Mouse (Mus musculus) megakaryocyte, embryonic 14.5 days (primary cell): Measurements from ENCODE around the gene Ifit3. TPM values are rescaled to one million over a fixed set of nuclear protein-coding genes. Genes with fewer than 3 reads are reported as not detected.
A peak's percentile ranks its signal among the peaks of the same experiment; 100 is the strongest.
"Not testable (repeated sequence)": the region's sequence is repeated elsewhere in the genome, so short reads cannot be mapped to it uniquely, and the experiment has no call there.

Experiments
- H3K27me3 ChIP-seq: replicated peaks from 2 replicates; pipeline ENCODE3; 2012; ENCODE audit warnings: inconsistent platforms
- H3K36me3 ChIP-seq: replicated peaks from 2 replicates; pipeline ENCODE3; 2012; ENCODE audit warnings: low read length, inconsistent platforms, mixed read lengths
- H3K4me1 ChIP-seq: 2 replicates; pipeline ENCODE4 v1.6.1; 2012; ENCODE audit warnings: inconsistent platforms
- H3K4me3 ChIP-seq: replicated peaks from 2 replicates; pipeline ENCODE3; 2012; ENCODE audit warnings: moderate library complexity, mild to moderate bottlenecking, inconsistent platforms
- H3K9me3 ChIP-seq: 2 replicates; pipeline ENCODE4 v1.6.1; 2012; ENCODE audit warnings: inconsistent platforms
- FLI1 ChIP-seq: IDR thresholded peaks from 2 replicates; pipeline ENCODE4 v1.6.1; 2012; ENCODE audit warnings: low read length, inconsistent platforms, mixed read lengths
- GATA1 ChIP-seq: IDR thresholded peaks from 3 replicates; pipeline ENCODE4 v1.6.1; 2012; ENCODE audit warnings: mixed read lengths, low read length, inconsistent platforms, borderline replicate concordance
- polyA plus RNA-seq: library from polyadenylated mRNA; stranded (reverse); fragments of >175 nt; gene quantifications from 2 replicates; pipeline ENCODE4 v1.2.3, GENCODE M21; 2012; ENCODE audit warnings: low replicate concordance; ENCODE audit not compliant: insufficient read depth

Ifit3 gene
- polyA plus RNA-seq, 1 experiment: 1.9 TPM

DNA sequence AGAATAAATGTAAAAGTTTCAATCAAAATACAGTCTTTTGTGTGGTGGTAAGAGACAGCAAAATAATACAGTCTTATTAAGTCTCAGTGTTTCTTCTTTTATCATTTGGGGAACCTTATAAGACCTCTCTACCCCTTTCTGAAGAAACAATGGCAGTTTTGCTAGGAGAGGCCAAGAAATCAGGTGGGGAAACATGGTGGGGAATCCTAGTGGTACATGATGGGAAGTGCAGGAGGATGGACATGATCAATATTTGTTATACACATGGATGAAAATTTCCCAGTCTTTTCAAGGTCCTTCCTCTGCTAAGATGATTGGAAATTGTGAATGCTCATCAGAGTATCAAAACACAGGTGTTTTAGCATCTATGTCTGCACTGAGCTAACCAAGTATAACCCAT lies 5.6 kb downstream of the Ifit3 start:
- Histone ChIP-seq H3K9me3 (no peaks in the 10 kb centered on the region), H3K27me3 (no peaks in the 10 kb centered on the region), H3K4me1 (peaks cover 5% of the 10 kb centered on the region; the same call in 1 of the 2 replicates), H3K4me3 (no peak overlapping the region), H3K36me3 (no peaks in the 10 kb centered on the region)
- TF ChIP-seq GATA1: no peak
- no peak for TF ChIP-seq FLI1

DNA sequence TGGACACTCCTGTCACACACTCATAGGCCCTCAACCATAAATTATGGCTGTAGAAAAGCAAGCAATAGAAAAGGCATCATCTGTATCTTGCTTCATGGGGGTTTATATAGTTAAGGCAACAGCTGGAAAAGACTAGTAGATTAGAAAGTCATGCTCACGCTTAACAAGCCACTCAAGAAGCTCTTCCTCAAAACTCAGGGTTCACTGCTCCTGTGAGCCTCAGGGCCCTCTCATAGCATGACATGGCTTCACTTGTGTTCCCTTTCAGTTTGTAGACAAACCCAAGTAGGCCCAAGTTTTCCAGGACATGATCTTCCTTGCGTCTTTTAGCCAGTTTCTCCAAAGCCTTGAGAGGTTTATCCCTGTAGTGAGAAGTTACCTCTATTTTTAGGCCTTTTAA lies 10.1 kb downstream of the Ifit3 start:
- Histone ChIP-seq H3K27me3 (peaks cover 8% of the 10 kb centered on the region), H3K9me3 (no peaks in the 10 kb centered on the region), H3K4me1 (peaks cover 5% of the 10 kb centered on the region; the same call in 1 of the 2 replicates), H3K36me3 (no peaks in the 10 kb centered on the region), H3K4me3 (no peak overlapping the region)
- no peak for TF ChIP-seq GATA1
- no peak for TF ChIP-seq FLI1

DNA sequence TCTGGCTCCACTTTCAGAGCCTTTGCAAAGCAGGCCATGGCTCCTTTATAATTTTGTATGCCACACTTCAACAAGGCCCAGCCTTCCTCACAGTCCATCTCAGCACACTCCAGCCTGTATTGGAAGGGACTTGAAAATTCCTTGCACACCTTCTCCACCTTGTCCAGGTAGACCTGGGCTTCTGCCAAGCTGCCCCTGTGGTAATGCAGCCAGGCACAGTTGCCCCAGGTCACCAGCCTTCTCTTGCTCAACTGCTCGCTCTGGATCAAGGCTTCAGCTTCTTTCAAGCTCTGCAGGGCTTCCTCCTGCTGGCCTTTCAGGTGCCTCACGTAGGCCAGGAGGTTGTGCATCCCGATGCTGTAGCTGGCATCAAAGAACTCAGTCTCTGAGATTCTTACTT lies 11.2 kb downstream of the Ifit3 start:
- not testable (repeated sequence) for H3K36me3 ChIP-seq, H3K4me3 ChIP-seq, H3K9me3 ChIP-seq, H3K27me3 ChIP-seq, H3K4me1 ChIP-seq

DNA sequence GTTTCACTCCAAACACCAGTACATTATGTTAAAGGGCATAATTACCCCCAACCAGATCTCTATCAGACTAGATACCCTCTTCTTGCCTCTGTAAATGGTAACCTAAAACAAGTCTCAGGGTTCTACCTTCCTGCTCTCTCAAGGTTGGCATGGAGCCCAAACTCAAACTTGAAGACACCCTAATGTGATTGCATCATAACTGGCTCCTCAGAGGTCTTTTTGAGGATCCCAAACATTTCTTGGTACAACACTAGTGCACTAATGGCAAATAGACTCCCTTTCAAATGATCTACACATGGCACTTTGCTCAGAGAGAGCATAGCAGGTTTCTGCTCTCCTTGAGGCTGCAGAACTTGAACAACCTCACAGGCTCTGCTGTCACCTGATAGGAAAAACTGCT lies 13.5 kb downstream of the Ifit3 start:
- Histone ChIP-seq H3K4me1 (peaks cover 6% of the 10 kb centered on the region; the same call in 1 of the 2 replicates), H3K27me3 (peaks cover 8% of the 10 kb centered on the region), H3K36me3 (no peaks in the 10 kb centered on the region), H3K4me3 (no peak overlapping the region), H3K9me3 (no peaks in the 10 kb centered on the region)
- TF ChIP-seq FLI1: no peak
- no peak for TF ChIP-seq GATA1

DNA sequence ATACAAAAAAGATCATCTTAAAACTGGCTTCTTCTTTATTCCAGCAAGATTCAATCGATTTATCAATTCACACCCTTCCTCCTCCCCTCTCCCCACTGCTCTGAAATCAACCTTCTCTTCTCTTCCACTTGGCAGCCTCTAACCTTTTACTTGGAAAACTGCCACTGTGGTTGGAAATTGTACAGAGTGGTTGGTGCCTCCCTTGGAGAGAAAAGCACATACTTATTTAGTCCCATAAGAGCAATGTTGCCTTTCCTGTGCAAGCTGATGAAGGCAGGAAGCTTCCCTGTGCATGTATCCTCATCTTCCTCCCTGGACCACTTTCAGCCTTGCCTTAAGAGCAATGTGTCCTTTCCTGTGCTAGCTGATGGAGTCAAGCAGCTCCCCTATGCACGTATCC lies 15.0 kb downstream of the Ifit3 start:
- Histone ChIP-seq H3K9me3 (no peaks in the 10 kb centered on the region), H3K4me3 (no peak overlapping the region), H3K27me3 (peaks cover 8% of the 10 kb centered on the region), H3K4me1 (peaks cover 10% of the 10 kb centered on the region), H3K36me3 (no peaks in the 10 kb centered on the region)
- TF ChIP-seq FLI1 (no peak), GATA1 (no peak)

DNA sequence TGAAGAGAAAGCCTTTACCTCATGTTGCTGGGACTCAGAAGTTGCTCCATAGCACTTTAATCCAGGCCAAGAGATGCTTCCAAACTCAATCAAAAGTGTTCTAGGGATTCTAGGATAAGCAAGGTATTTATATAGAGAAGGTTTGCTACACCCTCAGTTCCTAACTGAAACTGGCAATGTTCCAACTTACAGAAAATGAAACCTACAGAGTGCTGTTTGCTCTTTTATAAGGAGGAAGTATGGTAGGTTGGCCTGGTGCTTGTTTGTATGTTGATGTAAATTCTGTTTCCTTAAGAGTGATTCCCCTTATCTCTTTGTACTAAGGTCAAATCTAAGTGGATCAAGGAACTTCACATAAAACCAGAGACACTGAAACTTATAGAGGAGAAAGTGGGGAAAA lies 15.9 kb downstream of the Ifit3 start:
- H3K4me1 ChIP-seq: peaks cover 10% of the 10 kb centered on the region
- H3K9me3 ChIP-seq, H3K36me3 ChIP-seq, H3K27me3 ChIP-seq, H3K4me3 ChIP-seq: not testable (repeated sequence)

DNA sequence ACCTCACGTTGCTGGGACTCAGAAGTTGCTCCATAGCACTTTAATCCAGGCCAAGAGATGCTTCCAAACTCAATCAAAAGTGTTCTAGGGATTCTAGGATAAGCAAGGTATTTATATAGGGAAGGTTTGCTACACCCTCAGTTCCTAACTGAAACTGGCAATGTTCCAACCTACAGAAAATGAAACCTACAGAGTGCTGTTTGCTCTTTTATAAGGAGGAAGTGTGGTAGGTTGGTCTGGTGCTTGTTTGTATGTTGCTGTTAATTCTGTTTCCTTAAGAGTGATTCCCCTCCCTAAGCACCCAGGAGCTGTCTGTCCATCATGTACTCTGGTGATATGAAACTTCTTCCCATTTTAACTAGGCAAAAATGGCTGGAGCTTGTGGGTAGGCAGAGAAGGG lies 18.6 kb downstream of the Ifit3 start, which contains the start of gene Ifit1bl1:
Gene Ifit1bl1 (minus strand): TSS at position 69 of the 400 bp plus-strand sequence.
- H3K36me3 ChIP-seq, H3K27me3 ChIP-seq, H3K4me3 ChIP-seq, H3K9me3 ChIP-seq, H3K4me1 ChIP-seq: not testable (repeated sequence)

DNA sequence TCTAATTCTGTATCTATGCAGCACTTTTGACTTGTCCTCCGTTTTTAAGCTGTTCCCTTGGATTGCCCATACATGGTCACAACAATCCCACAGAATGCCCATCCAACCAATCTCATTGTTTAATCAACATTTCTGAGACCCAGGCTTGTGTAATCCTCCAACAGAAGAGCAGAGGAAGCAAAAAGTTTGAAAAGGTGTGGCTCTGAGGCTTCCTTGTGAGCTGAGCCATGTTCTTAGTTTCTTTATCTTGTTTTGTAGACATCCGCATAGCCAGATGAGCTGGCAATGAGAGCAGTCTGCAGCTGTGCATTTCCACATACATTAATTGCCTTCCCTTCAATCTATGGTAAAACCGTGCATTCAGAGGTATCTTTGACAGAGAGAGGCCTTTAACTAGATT lies 22.1 kb downstream of the Ifit3 start:
- Histone ChIP-seq H3K36me3 (no peaks in the 10 kb centered on the region), H3K27me3 (peaks cover 2% of the 10 kb centered on the region), H3K9me3 (no peaks in the 10 kb centered on the region), H3K4me1 (peaks cover 4% of the 10 kb centered on the region), H3K4me3 (no peak overlapping the region)
- TF ChIP-seq FLI1: no peak
- TF ChIP-seq GATA1: no peak

DNA sequence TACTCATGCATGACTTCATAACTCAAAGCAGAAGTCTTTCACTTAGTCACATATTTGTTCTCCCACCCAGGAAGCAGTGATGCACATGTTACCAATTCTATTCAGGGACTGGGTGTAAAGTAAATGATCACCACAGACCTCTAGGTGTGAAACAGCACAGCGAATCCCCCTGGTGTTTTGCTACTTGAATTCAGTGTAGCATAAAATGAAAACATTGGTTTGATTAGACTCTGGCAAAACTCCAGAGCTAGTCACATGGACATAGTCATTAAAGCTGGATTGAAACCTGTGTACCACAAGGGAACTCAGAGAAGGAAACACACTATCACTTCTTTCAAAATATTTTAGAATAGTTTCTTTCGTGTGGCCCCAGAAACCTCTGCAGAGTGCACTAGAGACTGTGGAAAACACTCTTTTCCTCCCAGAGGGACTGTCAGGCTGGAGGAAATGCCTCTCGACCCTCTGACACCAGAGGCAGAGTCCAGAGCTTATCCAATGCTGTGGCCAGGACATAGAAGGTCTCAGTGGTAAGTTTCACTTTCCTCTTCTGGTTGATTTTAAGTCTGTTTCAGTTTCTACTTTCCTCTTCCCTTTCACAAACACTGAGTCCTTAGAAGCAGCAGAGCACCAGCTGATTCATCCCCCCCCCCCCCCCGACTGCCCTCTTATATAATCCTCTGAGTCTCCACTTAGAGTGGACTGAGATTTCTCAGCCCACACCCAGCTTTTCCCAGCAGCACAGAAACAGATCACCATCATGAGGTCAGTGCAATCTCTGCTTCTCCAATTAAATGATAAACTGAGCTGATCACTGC lies 24.1 kb downstream of the Ifit3 start, which contains the start of gene Ifit3b:
Gene Ifit3b (plus strand): TSS at position 734 of the 815 bp plus-strand sequence.
- H3K9me3 ChIP-seq, H3K36me3 ChIP-seq, H3K4me1 ChIP-seq, H3K27me3 ChIP-seq: not testable (repeated sequence)
- H3K4me3 ChIP-seq: peak within 1 kb of the TSS; percentile 72

DNA sequence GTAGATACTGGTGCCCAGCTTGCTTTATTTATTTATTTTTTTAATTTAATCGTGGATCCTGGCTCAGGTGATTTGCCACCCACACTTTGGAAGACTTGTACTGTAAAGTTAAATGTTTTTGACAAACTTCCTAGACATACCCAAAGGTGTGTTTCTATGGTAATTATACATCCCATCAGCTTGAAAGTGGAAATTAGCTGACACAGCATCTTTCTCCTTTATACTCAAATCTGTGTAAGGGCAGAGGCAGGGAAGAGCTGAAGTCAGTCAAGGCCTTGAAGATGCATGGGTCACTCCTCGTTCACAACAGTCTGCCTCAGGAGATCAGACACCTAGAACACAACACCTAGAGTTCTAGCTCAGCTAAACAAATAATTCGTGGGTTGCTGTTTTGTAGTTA lies 26.8 kb downstream of the Ifit3 start:
- H3K36me3 ChIP-seq, H3K4me3 ChIP-seq, H3K27me3 ChIP-seq, H3K9me3 ChIP-seq, H3K4me1 ChIP-seq: not testable (repeated sequence)

DNA sequence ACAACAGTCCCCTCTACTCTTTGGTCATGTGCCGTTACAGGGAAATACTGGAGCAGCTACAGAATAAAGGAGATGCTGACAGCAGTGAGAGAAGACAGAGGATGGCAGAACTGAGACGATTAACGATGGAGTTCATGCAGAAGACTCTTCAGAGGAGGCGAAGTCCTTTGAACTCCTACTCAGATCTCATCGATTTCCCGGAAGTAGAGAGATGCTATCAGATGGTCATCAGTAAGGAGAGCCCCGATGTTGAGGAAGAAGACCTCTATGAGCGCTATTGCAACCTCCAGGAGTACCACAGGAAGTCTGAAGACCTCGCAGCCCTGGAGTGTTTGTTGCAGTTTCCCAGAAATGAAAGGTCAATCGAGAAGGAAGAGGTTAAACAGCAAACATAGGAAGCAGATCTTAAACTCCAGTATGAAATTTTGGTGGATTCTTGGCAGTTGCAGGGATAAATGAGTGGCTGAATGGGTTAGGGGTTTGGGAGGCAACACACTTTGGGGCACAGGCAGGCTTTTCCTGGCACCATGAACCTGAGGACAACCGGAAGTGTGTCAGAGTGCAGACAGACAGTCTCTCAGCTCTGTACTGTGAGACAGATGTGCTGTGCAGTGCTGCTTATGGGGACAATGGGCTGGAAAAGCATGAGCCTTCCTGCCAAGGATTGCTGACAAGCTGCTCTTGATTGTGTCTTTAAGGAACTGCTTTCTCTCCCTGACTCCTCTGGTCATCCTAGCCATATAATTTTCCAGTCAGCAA lies 29.1 kb downstream of the Ifit3 start:
- H3K4me3 ChIP-seq, H3K9me3 ChIP-seq, H3K27me3 ChIP-seq, H3K4me1 ChIP-seq, H3K36me3 ChIP-seq: not testable (repeated sequence)
